Mouse (Mus musculus) MEL (cell line): Measurements from ENCODE around the gene Ephx4.

Experiments used
- BHLHE40 ChIP-seq: IDR thresholded peaks from 2 replicates; pipeline ENCODE4 v1.6.1; 2012; ENCODE audit warnings: low read depth, mild to moderate bottlenecking, inconsistent platforms, low read length, improper control_type of control experiment, borderline replicate concordance
- CTCF ChIP-seq, 3 experiments: IDR thresholded peaks in 2 of 3; conservative IDR thresholded peaks in 1 of 3; 2 replicates each; pipeline ENCODE4 v1.5.1; 2011 to 2012; ENCODE audit warnings: low read length in 3 of 3, low read depth in 2 of 3, mild to moderate bottlenecking in 2 of 3, improper control_type of control experiment in 1 of 3, inconsistent platforms in 1 of 3, mixed read lengths in 1 of 3, moderate library complexity in 1 of 3; ENCODE audit not compliant: control insufficient read depth in 1 of 3, insufficient read depth in 1 of 3, poor library complexity in 1 of 3, severe bottlenecking in 1 of 3
- EP300 ChIP-seq, 2 experiments: IDR thresholded peaks; 2 replicates each; pipeline ENCODE4 v1.6.1; 2011; ENCODE audit warnings: improper control_type of control experiment in 2 of 2, low read length in 2 of 2, low read depth in 1 of 2, mild to moderate bottlenecking in 1 of 2
- NRF1 ChIP-seq: IDR thresholded peaks from 2 replicates; pipeline ENCODE4 v1.6.1; 2014; ENCODE audit warnings: low read depth, mild to moderate bottlenecking, inconsistent platforms, low read length, improper control_type of control experiment, moderate library complexity; ENCODE audit not compliant: poor library complexity, insufficient read depth, severe bottlenecking
- POLR2A ChIP-seq, 2 experiments: IDR thresholded peaks; 2 replicates each; pipeline ENCODE4 v1.6.1; 2011 to 2012; ENCODE audit warnings: low read length in 2 of 2, mild to moderate bottlenecking in 2 of 2, control low read depth in 1 of 2, improper control_type of control experiment in 1 of 2, low read depth in 1 of 2, moderate library complexity in 1 of 2; ENCODE audit not compliant: control insufficient read depth in 1 of 2, insufficient read depth in 1 of 2, poor library complexity in 1 of 2
- POLR2AphosphoS2 ChIP-seq: IDR thresholded peaks from 2 replicates; pipeline ENCODE4 v1.6.1; 2011; ENCODE audit warnings: low read length, improper control_type of control experiment
- RAD21 ChIP-seq: IDR thresholded peaks from 2 replicates; pipeline ENCODE4 v1.6.1; 2011; ENCODE audit warnings: mild to moderate bottlenecking, low read depth, low read length, improper control_type of control experiment
- TCF12 ChIP-seq: IDR thresholded peaks from 2 replicates; pipeline ENCODE4 v1.6.1; 2014; ENCODE audit warnings: low read depth, mild to moderate bottlenecking, inconsistent platforms, low read length, improper control_type of control experiment, moderate library complexity
- ZNF384 ChIP-seq: IDR thresholded peaks from 2 replicates; pipeline ENCODE4 v1.6.1; 2012; ENCODE audit warnings: low read depth, mild to moderate bottlenecking, inconsistent platforms, low read length, improper control_type of control experiment

DNA sequence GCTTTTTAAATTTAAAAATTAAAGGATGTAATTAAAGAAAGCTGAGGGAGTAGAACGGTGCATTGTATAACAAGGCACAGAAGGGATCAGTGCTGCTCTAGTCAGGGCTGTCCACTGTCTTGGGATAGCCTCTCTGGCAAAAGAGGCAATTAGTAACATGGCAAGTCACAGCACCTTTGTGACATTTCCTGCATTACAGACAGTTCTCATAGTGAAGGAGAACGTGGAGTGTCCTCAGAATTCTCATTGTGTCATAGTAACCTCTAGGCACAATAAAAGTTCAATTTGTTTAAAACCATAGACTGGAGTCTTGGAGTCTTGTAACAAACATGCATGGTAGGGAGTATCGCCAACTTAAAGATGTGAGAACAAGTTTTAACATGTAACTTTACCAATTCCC, 28.7 kb downstream of the Ephx4 start, which contains the start of gene Lpcat2b:
- TF ChIP-seq RAD21 (no peak), ZNF384 (no peak), BHLHE40 (no peak), CTCF (IDR thresholded peaks at IDR 0.05 in 2 of 3, conservative IDR thresholded peaks at IDR 0.05 in 1 of 3; ENCODE audit: control insufficient read depth in 1 of 3, insufficient read depth in 1 of 3, low read depth in 2 of 3, low read length in 3 of 3, poor library complexity in 1 of 3, severe bottlenecking in 1 of 3) (no peak), NRF1 (no peak), POLR2A (IDR thresholded peaks at IDR 0.05; ENCODE audit: control insufficient read depth in 1 of 2, insufficient read depth in 1 of 2, low read depth in 1 of 2, low read length in 2 of 2, poor library complexity in 1 of 2) (no peak), EP300 (IDR thresholded peaks at IDR 0.05; ENCODE audit: low read depth in 1 of 2, low read length in 2 of 2) (no peak), POLR2AphosphoS2 (no peak), TCF12 (no peak)
